Mouse (Mus musculus) embryonic facial prominence, embryonic 15.5 days (tissue): ENCODE data around the gene Lingo2. TPM values are rescaled to one million over a fixed set of nuclear protein-coding genes. Genes with fewer than 3 reads are reported as not detected.

ENCODE experiments used
- ATAC-seq: fragments of 200-750 bp; cut with Nextera tagmentation; 2 replicates; pipeline ENCODE4 v1.8.0; 2017; ENCODE audit warnings: low read depth, moderate TSS enrichment; ENCODE audit not compliant: insufficient number of reproducible peaks, low FRiP score, low TSS enrichment
- H3K27ac ChIP-seq: fragments of 300-500 bp; sonication (generic); replicated peaks from 2 replicates; pipeline ENCODE4 v1.5.1; 2015; ENCODE audit warnings: mild to moderate bottlenecking, inconsistent platforms
- H3K27me3 ChIP-seq: fragments of 300-500 bp; sonication (generic); 2 replicates; pipeline ENCODE4 v1.6.1; 2015; ENCODE audit warnings: inconsistent platforms
- H3K36me3 ChIP-seq: fragments of 300-500 bp; sonication (generic); 2 replicates; pipeline ENCODE4 v1.6.1; 2015; ENCODE audit warnings: mild to moderate bottlenecking, inconsistent platforms
- H3K4me1 ChIP-seq: fragments of 300-500 bp; sonication (generic); 2 replicates; pipeline ENCODE4 v1.6.1; 2015; ENCODE audit warnings: inconsistent platforms
- H3K4me2 ChIP-seq: fragments of 300-500 bp; sonication (generic); replicated peaks from 2 replicates; pipeline ENCODE4 v1.6.1; 2015; ENCODE audit warnings: mild to moderate bottlenecking, inconsistent platforms
- H3K4me3 ChIP-seq: fragments of 300-500 bp; sonication (generic); replicated peaks from 2 replicates; pipeline ENCODE4 v1.5.1; 2015; ENCODE audit warnings: mild to moderate bottlenecking, inconsistent platforms
- H3K9ac ChIP-seq: fragments of 300-500 bp; sonication (generic); 2 replicates; pipeline ENCODE4 v1.6.1; 2015; ENCODE audit warnings: inconsistent platforms
- H3K9me3 ChIP-seq: fragments of 300-500 bp; sonication (generic); replicated peaks from 2 replicates; pipeline ENCODE4 v1.6.1; 2016; ENCODE audit warnings: inconsistent platforms
- WGBS: fragments of 180-500 bp; shearing (Covaris S2); methylation state at CpG from one replicate; pipeline ENCODE4 v1.1.7; 2015; 5-methylcytosine and 5-hydroxymethylcytosine counted together
- polyA plus RNA-seq: library from polyadenylated mRNA; unstranded; fragments of >200 nt; fragmentation: Nextera tagmentation; extraction: Ambion mirVana; gene quantifications from 2 replicates; pipeline ENCODE4 v1.2.1, GENCODE M21; 2015

Gene Lingo2
- polyA plus RNA-seq, 1 experiment from 2014 or later = 4.6 TPM

DNA sequence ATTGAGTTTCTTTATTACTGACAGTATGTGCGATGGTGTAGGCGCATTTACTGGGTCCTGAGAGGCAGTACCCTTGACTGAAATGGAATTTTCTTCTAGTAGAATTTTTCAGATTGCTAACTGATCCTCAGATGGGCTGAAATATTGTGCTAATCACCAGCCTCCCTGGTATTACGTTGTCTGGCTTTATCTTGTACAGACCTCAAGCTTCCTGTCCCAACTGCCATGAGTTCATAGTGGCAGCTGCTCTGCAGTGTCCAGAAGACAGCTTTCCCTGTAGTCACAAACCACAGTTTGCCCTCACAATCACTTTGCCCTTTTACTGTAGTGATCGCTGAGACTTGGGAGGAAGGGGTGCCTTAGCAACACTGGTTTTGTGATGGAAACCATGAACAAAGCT is 176.5 kb downstream of the Lingo2 start:
- H3K9me3 ChIP-seq = no peaks in the 10 kb centered on the region
- WGBS = 83% methylated on average over 4 of the region's 4 CpGs
- no peak overlapping the region for H3K4me2 ChIP-seq
- no peaks in the 10 kb centered on the region for H3K4me1 ChIP-seq
- no peaks in the 10 kb centered on the region for H3K27me3 ChIP-seq
- no peak overlapping the region for H3K4me3 ChIP-seq
- no peak overlapping the region for H3K9ac ChIP-seq
- no peak for ATAC-seq
- no peak overlapping the region for H3K27ac ChIP-seq
- H3K36me3 ChIP-seq = no peaks in the 10 kb centered on the region

DNA sequence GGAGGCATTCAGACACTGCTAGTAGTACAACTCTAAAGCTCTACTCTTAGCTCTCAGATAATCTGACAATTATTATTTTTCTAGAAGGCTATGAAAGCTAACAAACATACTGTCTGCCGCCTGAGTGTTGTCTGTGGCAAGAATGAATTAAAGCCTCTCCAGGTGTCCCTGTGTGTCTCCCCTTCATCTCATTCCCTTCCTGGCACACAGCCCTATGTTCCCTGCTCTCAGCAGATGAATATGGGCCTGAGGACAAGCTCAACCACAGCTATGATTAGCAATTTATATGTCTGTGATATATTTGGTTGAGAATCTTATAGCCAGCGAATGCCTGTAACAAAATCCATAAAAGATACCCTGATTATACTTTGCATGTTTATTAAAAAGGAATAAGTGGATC is 220.9 kb downstream of the Lingo2 start:
- WGBS = 52% methylated on average over 2 of the region's 2 CpGs
- Histone ChIP-seq H3K4me1 (no peaks in the 10 kb centered on the region), H3K4me3 (no peak overlapping the region), H3K4me2 (no peak overlapping the region), H3K9ac (no peak overlapping the region), H3K27me3 (no peaks in the 10 kb centered on the region), H3K36me3 (no peaks in the 10 kb centered on the region), H3K9me3 (no peaks in the 10 kb centered on the region), H3K27ac (no peak overlapping the region)
- no peak for ATAC-seq

DNA sequence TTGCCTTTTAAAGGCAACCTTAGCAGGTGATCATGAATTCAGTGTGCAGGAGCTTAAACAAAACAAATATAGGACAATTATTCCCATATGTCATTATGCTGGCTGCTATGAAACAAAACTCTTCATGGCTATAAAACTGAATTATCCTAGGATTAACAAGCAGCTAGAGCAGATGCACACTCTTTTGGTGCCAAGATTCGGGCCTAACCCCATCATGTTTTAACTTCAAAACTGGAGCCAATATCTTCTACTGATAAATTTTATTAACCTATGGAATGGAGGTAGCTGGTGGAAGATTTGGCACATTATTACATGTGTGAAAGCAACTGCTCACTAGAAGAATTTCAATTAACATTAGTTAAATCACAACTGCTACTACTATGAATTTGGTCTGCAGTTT is 235.1 kb downstream of the Lingo2 start:
- 48% methylated on average over 1 of the region's 1 CpGs for WGBS
- no peak overlapping the region for H3K4me3 ChIP-seq
- no peaks in the 10 kb centered on the region for H3K36me3 ChIP-seq

DNA sequence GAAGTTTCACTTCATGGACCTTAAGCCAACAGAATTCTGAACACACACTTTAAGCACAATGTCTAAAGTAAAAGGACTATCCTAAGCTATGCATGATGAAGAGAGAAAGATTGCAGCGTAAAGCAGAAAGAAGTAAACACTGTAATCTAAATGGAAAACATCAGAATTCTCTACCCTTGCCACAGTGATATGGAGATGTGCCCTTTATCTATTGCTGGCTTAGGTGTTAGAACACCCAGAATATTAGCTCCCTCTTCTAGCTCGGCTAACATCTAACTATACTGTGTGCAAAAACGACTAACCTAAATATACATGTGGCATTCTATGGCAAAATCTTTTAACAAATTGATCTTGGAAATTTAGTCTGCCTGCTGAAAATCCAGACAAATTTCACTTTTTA is 252.7 kb downstream of the Lingo2 start:
- Histone ChIP-seq H3K27ac (no peak overlapping the region), H3K27me3 (no peaks in the 10 kb centered on the region), H3K9ac (no peak overlapping the region), H3K9me3 (no peaks in the 10 kb centered on the region), H3K36me3 (no peaks in the 10 kb centered on the region), H3K4me3 (no peak overlapping the region), H3K4me2 (no peak overlapping the region), H3K4me1 (no peaks in the 10 kb centered on the region)
- 78% methylated on average over 3 of the region's 3 CpGs for WGBS
- no peak for ATAC-seq

More for the DNA sequence above, 235.1 kb downstream of the Lingo2 start:
- no peak overlapping the region for H3K9ac ChIP-seq
- H3K27me3 ChIP-seq = no peaks in the 10 kb centered on the region
- H3K4me2 ChIP-seq = no peak overlapping the region
- H3K4me1 ChIP-seq = no peaks in the 10 kb centered on the region
- no peaks in the 10 kb centered on the region for H3K9me3 ChIP-seq
- H3K27ac ChIP-seq = no peak overlapping the region
- no peak for ATAC-seq

DNA sequence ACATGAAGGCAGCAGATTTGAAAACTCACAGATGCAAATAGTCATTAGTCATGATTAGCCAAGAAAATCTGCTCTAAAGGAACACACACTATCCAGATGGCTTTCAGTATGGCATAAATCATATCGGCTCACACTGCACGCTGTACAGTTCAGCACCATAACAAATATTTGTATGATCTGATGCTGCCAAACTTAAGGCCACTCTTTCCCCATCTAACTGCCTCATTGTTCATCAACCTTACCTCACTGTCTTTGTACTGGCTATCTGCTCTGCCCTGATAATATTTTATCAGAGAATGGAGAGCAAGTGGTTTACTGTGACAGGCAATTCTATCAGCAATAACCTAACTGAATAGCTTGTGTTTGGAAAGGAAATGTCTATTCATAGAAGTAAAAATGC is 254.7 kb downstream of the Lingo2 start:
- WGBS = 62% methylated on average over 2 of the region's 2 CpGs
- ATAC-seq = no peak

DNA sequence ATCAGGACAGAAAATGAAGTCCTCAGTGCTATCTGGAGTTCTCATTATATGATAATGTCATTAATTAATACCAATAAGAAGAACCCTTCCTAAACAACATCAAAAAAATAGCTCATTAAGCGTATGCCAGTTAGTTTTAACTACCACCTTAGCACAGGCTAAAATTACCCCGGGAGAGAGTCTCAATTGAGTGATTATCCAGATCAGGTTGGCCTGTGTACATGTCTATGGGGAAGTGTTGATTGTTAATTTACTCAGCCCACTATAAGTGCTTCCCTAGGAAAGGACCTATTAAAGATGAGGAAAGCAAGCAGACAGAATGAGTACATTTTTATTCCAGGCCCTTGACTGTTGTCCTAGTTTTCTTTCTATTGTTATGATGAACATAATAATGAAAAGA is 291.6 kb downstream of the Lingo2 start:
- no peaks in the 10 kb centered on the region for H3K36me3 ChIP-seq
- no peaks in the 10 kb centered on the region for H3K4me1 ChIP-seq
- ATAC-seq = no peak
- no peaks in the 10 kb centered on the region for H3K27me3 ChIP-seq
- H3K9ac ChIP-seq = no peak overlapping the region
- WGBS = 76% methylated on average over 2 of the region's 2 CpGs
- H3K27ac ChIP-seq = no peak overlapping the region
- no peak overlapping the region for H3K4me3 ChIP-seq
- no peak overlapping the region for H3K4me2 ChIP-seq
- no peaks in the 10 kb centered on the region for H3K9me3 ChIP-seq

More for the DNA sequence above, 254.7 kb downstream of the Lingo2 start:
- Histone ChIP-seq H3K9me3 (no peaks in the 10 kb centered on the region), H3K4me1 (no peaks in the 10 kb centered on the region), H3K36me3 (no peaks in the 10 kb centered on the region), H3K27ac (no peak overlapping the region), H3K4me3 (no peak overlapping the region), H3K27me3 (no peaks in the 10 kb centered on the region), H3K4me2 (no peak overlapping the region), H3K9ac (no peak overlapping the region)

DNA sequence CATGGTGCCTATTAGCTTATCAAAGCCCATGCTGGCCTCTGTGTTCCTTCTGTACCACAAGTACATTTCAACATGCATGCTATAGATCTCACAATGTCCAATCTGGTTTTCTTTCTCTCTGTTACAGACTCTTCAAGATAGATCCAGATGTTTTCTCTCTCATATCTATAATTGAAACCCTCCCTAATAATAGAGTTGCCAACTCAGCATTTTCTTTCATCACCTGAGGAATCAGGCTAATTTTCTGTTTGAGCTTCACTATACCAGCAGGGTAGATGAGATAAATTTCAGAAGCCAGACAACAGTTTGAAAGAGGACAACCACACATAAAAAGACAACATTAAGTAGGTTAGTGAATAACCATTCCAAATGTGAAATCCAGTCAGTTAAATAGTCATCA is 303.8 kb downstream of the Lingo2 start:
- Histone ChIP-seq H3K9ac (no peak overlapping the region), H3K4me3 (no peak overlapping the region), H3K27ac (no peak overlapping the region), H3K4me1 (no peaks in the 10 kb centered on the region), H3K27me3 (no peaks in the 10 kb centered on the region), H3K9me3 (no peaks in the 10 kb centered on the region), H3K36me3 (no peaks in the 10 kb centered on the region), H3K4me2 (no peak overlapping the region)
- ATAC-seq = no peak

DNA sequence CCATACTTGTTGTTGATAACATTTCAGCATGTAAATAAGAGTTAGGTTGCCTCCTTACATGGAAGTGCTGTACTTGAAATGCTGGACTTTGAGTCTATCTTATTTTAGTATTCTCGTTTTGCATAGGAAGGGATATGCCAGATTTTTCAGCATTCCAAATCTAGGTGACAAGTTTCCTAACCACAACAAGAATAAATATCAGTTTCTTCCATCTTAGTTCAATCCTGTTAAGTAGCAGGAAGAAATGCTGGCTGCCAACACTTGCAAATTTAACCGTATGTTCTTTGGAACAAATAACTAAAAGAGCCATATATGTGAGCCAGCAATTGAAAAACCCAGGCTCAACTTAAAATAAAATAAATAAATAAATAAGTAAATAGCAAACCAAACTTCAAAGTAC is 315.9 kb downstream of the Lingo2 start:
- Histone ChIP-seq H3K9ac (no peak overlapping the region), H3K27ac (no peak overlapping the region), H3K36me3 (no peaks in the 10 kb centered on the region), H3K4me3 (no peak overlapping the region), H3K9me3 (no peaks in the 10 kb centered on the region), H3K27me3 (no peaks in the 10 kb centered on the region), H3K4me2 (no peak overlapping the region), H3K4me1 (no peaks in the 10 kb centered on the region)
- ATAC-seq = no peak
- WGBS = 71% methylated on average over 2 of the region's 2 CpGs

DNA sequence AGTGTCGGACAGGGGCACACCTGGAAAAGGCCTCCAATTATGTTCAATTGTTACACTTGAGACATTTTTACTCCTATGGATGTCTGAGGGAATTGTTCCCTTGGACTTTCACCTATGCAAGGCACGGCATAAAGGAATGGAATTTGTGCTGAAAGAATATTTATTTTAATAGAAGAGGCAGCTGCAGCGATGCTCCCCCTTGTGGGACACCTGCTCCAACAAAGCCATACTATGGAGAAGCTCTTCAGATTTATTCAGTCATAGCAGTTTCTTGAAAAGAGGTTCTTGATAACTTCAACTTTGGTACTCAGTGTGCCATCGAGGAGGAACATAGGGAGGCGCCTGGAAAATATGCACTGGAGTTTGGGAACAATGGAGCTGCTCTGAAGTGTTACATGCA is 374.7 kb downstream of the Lingo2 start:
- H3K9ac ChIP-seq = no peak overlapping the region
- no peak overlapping the region for H3K4me3 ChIP-seq
- 78% methylated on average over 5 of the region's 5 CpGs for WGBS
- no peaks in the 10 kb centered on the region for H3K9me3 ChIP-seq
- H3K27me3 ChIP-seq = no peaks in the 10 kb centered on the region
- no peak overlapping the region for H3K4me2 ChIP-seq
- no peaks in the 10 kb centered on the region for H3K4me1 ChIP-seq
- ATAC-seq = no peak
- H3K36me3 ChIP-seq = no peaks in the 10 kb centered on the region
- no peak overlapping the region for H3K27ac ChIP-seq

DNA sequence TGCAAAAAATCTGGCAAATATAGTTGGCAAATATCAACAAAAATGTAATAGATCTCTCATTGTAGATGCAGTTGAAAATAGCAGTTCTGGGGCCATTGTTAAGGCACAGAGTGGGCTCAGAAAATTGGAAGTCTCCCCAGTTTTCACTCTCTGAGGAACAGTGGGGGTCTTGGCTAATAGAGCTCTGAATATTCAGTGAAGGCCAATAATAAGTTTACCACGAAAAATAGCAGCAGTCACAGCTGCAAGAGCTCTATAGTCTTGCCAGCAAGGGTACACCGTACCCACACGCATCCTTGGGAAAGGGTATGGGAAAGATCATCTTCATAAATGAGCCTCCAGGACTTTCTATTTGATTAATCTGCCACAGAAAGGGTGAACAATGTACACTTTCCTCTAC is 375.3 kb downstream of the Lingo2 start:
- WGBS = 71% methylated on average over 3 of the region's 3 CpGs
- Histone ChIP-seq H3K4me3 (no peak overlapping the region), H3K27me3 (no peaks in the 10 kb centered on the region), H3K9me3 (no peaks in the 10 kb centered on the region), H3K4me1 (no peaks in the 10 kb centered on the region), H3K9ac (no peak overlapping the region), H3K27ac (no peak overlapping the region), H3K4me2 (no peak overlapping the region), H3K36me3 (no peaks in the 10 kb centered on the region)
- no peak for ATAC-seq

DNA sequence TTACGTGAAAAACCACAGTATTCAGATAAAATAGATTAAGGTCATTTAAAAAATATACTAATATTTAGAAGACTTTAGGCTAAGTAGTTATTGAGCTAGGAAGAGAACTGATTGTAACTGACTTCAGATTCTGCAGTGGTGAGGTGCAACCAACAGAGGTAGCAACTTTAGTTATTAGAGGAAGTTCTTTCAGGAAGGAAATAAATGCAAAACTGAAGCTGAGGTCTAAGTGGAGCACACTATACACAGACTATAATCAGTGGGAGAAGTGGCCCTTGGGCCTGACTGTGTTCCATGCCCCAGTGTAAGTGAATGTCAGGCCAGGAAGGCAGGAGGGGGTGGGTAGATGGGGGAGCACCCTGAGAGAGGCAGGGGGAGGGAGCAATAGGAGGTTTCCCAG is 385.0 kb downstream of the Lingo2 start:
- no peak for ATAC-seq
- Histone ChIP-seq H3K4me2 (no peak overlapping the region), H3K36me3 (no peaks in the 10 kb centered on the region), H3K9ac (no peak overlapping the region), H3K9me3 (no peaks in the 10 kb centered on the region), H3K4me3 (no peak overlapping the region), H3K4me1 (no peaks in the 10 kb centered on the region), H3K27me3 (no peaks in the 10 kb centered on the region), H3K27ac (no peak overlapping the region)
- WGBS = 80% methylated on average over 1 of the region's 1 CpGs

DNA sequence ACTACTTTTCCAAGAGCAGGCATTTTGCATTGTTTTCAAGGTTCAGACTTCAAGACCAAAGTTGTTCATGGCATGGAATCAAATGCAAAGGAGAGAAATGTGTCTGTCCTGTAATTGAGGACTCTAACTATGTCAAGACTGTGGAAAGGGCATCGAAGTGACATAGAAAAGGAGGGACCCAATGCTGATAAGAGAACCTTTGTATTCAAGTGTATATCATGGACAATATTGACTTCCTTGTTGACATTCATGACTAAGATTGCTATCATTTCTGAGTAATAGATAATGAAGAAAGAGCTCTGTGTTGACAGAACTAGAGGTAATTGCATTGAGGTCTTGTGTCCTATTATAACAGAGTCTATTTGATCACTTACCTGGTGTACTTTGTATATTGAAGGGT is 390.6 kb downstream of the Lingo2 start:
- Histone ChIP-seq H3K27me3 (no peaks in the 10 kb centered on the region), H3K36me3 (no peaks in the 10 kb centered on the region), H3K9ac (no peak overlapping the region), H3K4me2 (no peak overlapping the region), H3K4me3 (no peak overlapping the region), H3K4me1 (no peaks in the 10 kb centered on the region), H3K27ac (no peak overlapping the region), H3K9me3 (no peaks in the 10 kb centered on the region)
- no peak for ATAC-seq
- 78% methylated on average over 1 of the region's 1 CpGs for WGBS
